Mouse (Mus musculus) midbrain, embryonic 12.5 days (tissue): Measurements from ENCODE around the gene Fam89a. TPM values are rescaled to one million over a fixed set of nuclear protein-coding genes. Genes with fewer than 3 reads are reported as not detected.

ENCODE experiments used
- ATAC-seq: fragments of 200-750 bp; cut with Nextera tagmentation; 2 replicates; pipeline ENCODE4 v1.8.0; 2017; ENCODE audit warnings: low read depth, moderate TSS enrichment, moderate library complexity; ENCODE audit not compliant: low FRiP score
- H3K27ac ChIP-seq: fragments of 300-500 bp; sonication (generic); replicated peaks from 2 replicates; pipeline ENCODE4 v1.5.1; 2016; ENCODE audit warnings: mild to moderate bottlenecking
- H3K27me3 ChIP-seq: fragments of 300-500 bp; sonication (generic); 2 replicates; pipeline ENCODE4 v1.6.1; 2016; ENCODE audit warnings: mild to moderate bottlenecking
- H3K36me3 ChIP-seq: fragments of 300-500 bp; sonication (generic); 2 replicates; pipeline ENCODE4 v1.6.1; 2016
- H3K4me1 ChIP-seq: fragments of 300-500 bp; sonication (generic); 2 replicates; pipeline ENCODE4 v1.6.1; 2016
- H3K4me2 ChIP-seq: fragments of 300-500 bp; sonication (generic); replicated peaks from 2 replicates; pipeline ENCODE4 v1.6.1; 2016; ENCODE audit warnings: mild to moderate bottlenecking, moderate library complexity
- H3K4me3 ChIP-seq: fragments of 300-500 bp; sonication (generic); 2 replicates; pipeline ENCODE4 v1.5.1; 2016; ENCODE audit warnings: mild to moderate bottlenecking
- H3K9ac ChIP-seq: fragments of 300-500 bp; sonication (generic); replicated peaks from 2 replicates; pipeline ENCODE4 v1.6.1; 2016; ENCODE audit warnings: mild to moderate bottlenecking, moderate library complexity
- H3K9me3 ChIP-seq: fragments of 300-500 bp; sonication (generic); 2 replicates; pipeline ENCODE4 v1.6.1; 2016; ENCODE audit warnings: mild to moderate bottlenecking
- WGBS: fragments of 180-500 bp; shearing (Covaris S2); methylation state at CpG from one replicate; pipeline ENCODE4 v1.1.7; 2016; 5-methylcytosine and 5-hydroxymethylcytosine counted together
- polyA plus RNA-seq: library from polyadenylated mRNA; unstranded; fragments of >200 nt; fragmentation: Nextera tagmentation; extraction: Ambion mirVana; gene quantifications from 2 replicates; pipeline ENCODE4 v1.2.1, GENCODE M21; 2016

Fam89a gene
- polyA plus RNA-seq, 1 experiment from 2014 or later, result 1.1 TPM

DNA sequence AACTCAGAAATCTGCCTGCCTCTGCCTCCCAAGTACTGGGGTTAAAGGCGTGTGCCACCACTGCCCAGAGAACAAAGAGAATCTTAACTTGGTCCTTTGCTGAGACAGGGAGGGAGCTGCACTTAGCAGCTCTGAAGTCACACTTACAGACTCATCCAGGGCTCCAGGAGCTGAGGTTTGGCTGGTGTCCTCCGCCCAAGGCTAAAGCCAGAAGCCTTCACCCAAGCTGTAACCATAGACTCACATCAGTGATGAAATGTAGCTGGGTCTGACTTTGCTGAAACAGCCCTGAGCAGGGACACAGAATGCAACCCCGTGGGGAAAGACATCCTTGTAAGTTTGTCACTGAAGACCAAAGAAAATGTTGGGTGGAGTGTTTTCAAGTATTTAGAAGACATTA, 30.8 kb upstream of the Fam89a start:
- 76% methylated on average over 3 of the region's 3 CpGs for WGBS
- H3K36me3 ChIP-seq, result no peaks in the 10 kb centered on the region
- no peak overlapping the region for H3K4me3 ChIP-seq
- peaks cover 25% of the 10 kb centered on the region for H3K27me3 ChIP-seq
- no peak overlapping the region for H3K4me2 ChIP-seq
- H3K9me3 ChIP-seq, result no peaks in the 10 kb centered on the region
- no peak for ATAC-seq
- H3K4me1 ChIP-seq, result peaks cover 9% of the 10 kb centered on the region
- H3K9ac ChIP-seq, result no peak overlapping the region
- no peak overlapping the region for H3K27ac ChIP-seq

GRCm38 (mm10) chr8:124780236-124780635, 28.6 kb upstream of the Fam89a start:
- peaks cover 18% of the 10 kb centered on the region for H3K27me3 ChIP-seq
- no peaks in the 10 kb centered on the region for H3K9me3 ChIP-seq
- ATAC-seq, result peak; percentile 63; the same call in 1 of the 2 replicates
- no peak overlapping the region for H3K4me2 ChIP-seq
- 26% methylated on average over 7 of the region's 7 CpGs for WGBS
- no peak overlapping the region for H3K4me3 ChIP-seq
- no peaks in the 10 kb centered on the region for H3K36me3 ChIP-seq
- no peak overlapping the region for H3K9ac ChIP-seq
- H3K27ac ChIP-seq, result 0 out of 2 replicates have a peak overlapping the region, but pooled peaks have one; percentile 8
- peaks cover 9% of the 10 kb centered on the region for H3K4me1 ChIP-seq

- peak overlapping the region; percentile 37 for H3K4me2 ChIP-seq
- no peak overlapping the region for H3K9ac ChIP-seq
- H3K9me3 ChIP-seq, result no peaks in the 10 kb centered on the region
- H3K27ac ChIP-seq, result no peak overlapping the region
- H3K4me3 ChIP-seq, result 0 out of 2 replicates have a peak overlapping the region, but pooled peaks have one; percentile 13
- H3K27me3 ChIP-seq, result peaks cover 23% of the 10 kb centered on the region
- peak; percentile 27; the same call in 1 of the 2 replicates for ATAC-seq
- H3K4me1 ChIP-seq, result peaks cover 6% of the 10 kb centered on the region
- 15% methylated on average over 16 of the region's 16 CpGs for WGBS
- no peaks in the 10 kb centered on the region for H3K36me3 ChIP-seq
These were observed 24.1 kb upstream of the Fam89a start for GRCm38 (mm10) chr8:124775695-124776094.

GRCm38 (mm10) chr8:124772389-124772788, 20.8 kb upstream of the Fam89a start:
- no peak overlapping the region for H3K4me3 ChIP-seq
- no peak overlapping the region for H3K27ac ChIP-seq
- no peaks in the 10 kb centered on the region for H3K36me3 ChIP-seq
- no peak for ATAC-seq
- H3K9ac ChIP-seq, result no peak overlapping the region
- no peak overlapping the region for H3K4me2 ChIP-seq
- H3K27me3 ChIP-seq, result peaks cover 15% of the 10 kb centered on the region
- 74% methylated on average over 2 of the region's 2 CpGs for WGBS
- no peaks in the 10 kb centered on the region for H3K9me3 ChIP-seq
- no peaks in the 10 kb centered on the region for H3K4me1 ChIP-seq

- H3K27ac ChIP-seq, result no peak overlapping the region
- no peak for ATAC-seq
- 72% methylated on average over 7 of the region's 7 CpGs for WGBS
These were observed 11.4 kb upstream of the Fam89a start for GRCm38 (mm10) chr8:124763061-124763460.

GRCm38 (mm10) chr8:124758544-124758943, 6.9 kb upstream of the Fam89a start:
- Histone ChIP-seq H3K9me3 (no peaks in the 10 kb centered on the region), H3K27ac (no peak overlapping the region), H3K4me1 (no peaks in the 10 kb centered on the region), H3K9ac (no peak overlapping the region), H3K36me3 (no peaks in the 10 kb centered on the region), H3K4me2 (no peak overlapping the region), H3K27me3 (peaks cover 14% of the 10 kb centered on the region; the same call in 1 of the 2 replicates), H3K4me3 (no peak overlapping the region)
- 46% methylated on average over 3 of the region's 3 CpGs for WGBS
- no peak for ATAC-seq

More at GRCm38 (mm10) chr8:124763061-124763460, 11.4 kb upstream of the Fam89a start:
- Histone ChIP-seq H3K4me3 (no peak overlapping the region), H3K4me1 (no peaks in the 10 kb centered on the region), H3K9ac (no peak overlapping the region), H3K36me3 (no peaks in the 10 kb centered on the region), H3K9me3 (no peaks in the 10 kb centered on the region), H3K4me2 (no peak overlapping the region), H3K27me3 (no peaks in the 10 kb centered on the region)

- no peak overlapping the region for H3K4me3 ChIP-seq
- no peak for ATAC-seq
- no peaks in the 10 kb centered on the region for H3K9me3 ChIP-seq
These were observed 5.0 kb upstream of the Fam89a start for GRCm38 (mm10) chr8:124756601-124757000.

DNA sequence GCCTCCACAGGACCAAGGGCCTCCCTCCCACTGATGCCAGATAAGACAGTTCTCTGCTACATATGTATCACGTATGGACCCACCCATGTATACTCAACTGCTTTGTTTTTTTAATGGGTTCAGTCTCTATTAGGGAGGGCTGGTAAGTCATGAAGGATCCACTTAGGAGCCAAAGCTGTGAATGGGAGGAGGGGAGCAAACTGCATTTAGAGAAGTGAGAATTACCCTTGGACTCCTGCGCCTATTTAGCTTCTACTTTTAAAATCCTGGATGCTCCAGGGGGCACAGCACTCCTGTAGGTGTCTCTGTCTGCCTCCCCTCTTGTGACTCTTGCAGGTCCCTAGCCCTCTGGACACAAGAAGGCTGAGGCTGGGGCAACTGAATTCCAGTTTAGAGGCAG, 4.5 kb upstream of the Fam89a start:
- no peaks in the 10 kb centered on the region for H3K36me3 ChIP-seq
- H3K4me3 ChIP-seq, result no peak overlapping the region
- H3K27ac ChIP-seq, result no peak overlapping the region
- peaks cover 10% of the 10 kb centered on the region; the same call in 1 of the 2 replicates for H3K4me1 ChIP-seq
- ATAC-seq, result no peak
- H3K4me2 ChIP-seq, result no peak overlapping the region
- H3K27me3 ChIP-seq, result peaks cover 38% of the 10 kb centered on the region
- H3K9me3 ChIP-seq, result no peaks in the 10 kb centered on the region
- H3K9ac ChIP-seq, result no peak overlapping the region
- 65% methylated on average over 2 of the region's 2 CpGs for WGBS

More at GRCm38 (mm10) chr8:124756601-124757000, 5.0 kb upstream of the Fam89a start:
- H3K27me3 ChIP-seq, result peaks cover 34% of the 10 kb centered on the region
- H3K36me3 ChIP-seq, result no peaks in the 10 kb centered on the region
- peaks cover 6% of the 10 kb centered on the region; the same call in 1 of the 2 replicates for H3K4me1 ChIP-seq
- H3K4me2 ChIP-seq, result no peak overlapping the region
- WGBS, result 66% methylated on average over 5 of the region's 5 CpGs
- H3K9ac ChIP-seq, result no peak overlapping the region
- H3K27ac ChIP-seq, result no peak overlapping the region

- H3K4me2 ChIP-seq, result no peak overlapping the region
These were observed 3.8 kb upstream of the Fam89a start for GRCm38 (mm10) chr8:124755481-124755880.

GRCm38 (mm10) chr8:124754792-124755190, 3.2 kb upstream of the Fam89a start:
- Histone ChIP-seq H3K9ac (no peak overlapping the region), H3K4me3 (no peak overlapping the region), H3K9me3 (no peaks in the 10 kb centered on the region), H3K36me3 (no peaks in the 10 kb centered on the region), H3K4me2 (no peak overlapping the region), H3K4me1 (peaks cover 14% of the 10 kb centered on the region; the same call in 1 of the 2 replicates), H3K27ac (no peak overlapping the region), H3K27me3 (peaks cover 52% of the 10 kb centered on the region)
- 37% methylated on average over 4 of the region's 4 CpGs for WGBS
- no peak for ATAC-seq

More at GRCm38 (mm10) chr8:124755481-124755880, 3.8 kb upstream of the Fam89a start:
- Histone ChIP-seq H3K9ac (no peak overlapping the region), H3K4me3 (no peak overlapping the region), H3K27ac (no peak overlapping the region), H3K9me3 (no peaks in the 10 kb centered on the region), H3K4me1 (peaks cover 14% of the 10 kb centered on the region; the same call in 1 of the 2 replicates), H3K36me3 (no peaks in the 10 kb centered on the region), H3K27me3 (peaks cover 45% of the 10 kb centered on the region)
- 86% methylated on average over 8 of the region's 8 CpGs for WGBS
- ATAC-seq, result no peak

DNA sequence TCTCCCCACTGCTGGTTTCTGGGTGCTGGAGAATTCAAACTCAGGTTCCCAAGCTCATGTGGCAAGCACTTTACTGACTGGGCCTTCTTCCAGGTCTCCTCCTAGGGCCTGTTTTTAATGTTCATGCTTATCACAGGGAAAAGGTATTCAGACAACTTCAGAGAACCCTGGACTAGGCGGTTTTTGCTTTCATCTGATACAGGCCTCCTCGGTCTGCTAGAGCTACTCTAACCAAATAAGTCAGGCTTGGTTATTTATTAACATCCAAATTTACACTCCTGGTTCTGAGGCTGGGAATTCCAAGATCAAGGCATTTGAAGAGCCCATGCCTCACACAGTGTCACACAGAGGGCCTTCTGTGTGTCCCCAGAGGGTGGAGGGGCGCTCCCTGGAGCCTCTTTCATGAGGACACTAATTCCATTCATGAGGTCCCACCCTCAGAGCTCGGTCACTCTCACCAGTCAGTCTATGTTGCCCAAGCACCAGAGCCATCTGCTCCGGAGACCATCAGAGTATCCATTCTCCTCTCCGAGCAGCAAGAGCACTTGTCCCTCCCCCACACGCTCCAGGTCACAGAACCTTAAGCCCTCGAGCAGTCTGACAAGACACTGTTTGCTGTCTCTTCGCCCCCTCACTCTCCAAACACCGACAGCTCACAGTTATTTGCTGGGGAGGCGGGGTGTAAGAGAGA, 2.6 kb upstream of the Fam89a start:
- 14% methylated on average over 11 of the region's 11 CpGs for WGBS
- Histone ChIP-seq H3K4me1 (peaks cover 14% of the 10 kb centered on the region; the same call in 1 of the 2 replicates), H3K27me3 (peaks cover 57% of the 10 kb centered on the region), H3K9me3 (no peaks in the 10 kb centered on the region), H3K27ac (no peak overlapping the region), H3K4me3 (no peak overlapping the region), H3K36me3 (no peaks in the 10 kb centered on the region), H3K9ac (no peak overlapping the region), H3K4me2 (no peak overlapping the region)
- ATAC-seq, result no peak

DNA sequence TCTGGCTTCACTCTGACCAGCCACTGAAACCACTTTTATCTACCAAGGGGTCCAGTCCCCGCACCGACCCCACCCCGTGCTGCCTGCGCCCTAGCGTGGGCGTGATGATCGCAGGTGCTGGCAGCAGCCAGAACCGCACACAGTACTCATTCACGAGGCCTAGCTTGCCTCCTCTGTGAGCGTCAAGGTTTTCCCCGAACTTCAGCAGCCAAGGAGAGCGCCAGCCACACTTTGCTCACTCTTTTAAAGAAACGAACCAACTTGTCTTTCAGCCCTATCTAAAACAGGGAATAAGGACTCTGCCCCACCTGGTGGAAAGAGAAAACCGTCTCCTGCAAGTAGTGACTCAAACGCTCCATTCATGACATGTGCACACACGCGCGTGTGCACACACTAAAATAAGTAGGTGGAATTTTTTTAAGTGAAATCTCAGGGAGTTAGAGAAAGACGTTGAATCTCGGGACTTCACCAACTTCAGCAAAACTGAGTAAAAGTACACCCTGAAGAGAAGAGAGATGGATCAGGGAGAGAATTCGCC, 762 bp upstream of the Fam89a start:
- no peaks in the 10 kb centered on the region for H3K36me3 ChIP-seq
- H3K27me3 ChIP-seq, result peaks cover 61% of the 10 kb centered on the region
- H3K9me3 ChIP-seq, result no peaks in the 10 kb centered on the region
- ATAC-seq, result no peak
- peaks cover 14% of the 10 kb centered on the region; the same call in 1 of the 2 replicates for H3K4me1 ChIP-seq
- 34% methylated on average over 21 of the region's 21 CpGs for WGBS
- H3K4me3 ChIP-seq, result no peak overlapping the region
- no peak overlapping the region for H3K9ac ChIP-seq
- no peak overlapping the region for H3K4me2 ChIP-seq
- no peak overlapping the region for H3K27ac ChIP-seq
